Mouse (Mus musculus) forebrain, embryonic 11.5 days (tissue): ENCODE measurements around the gene Rrp36. TPM values are rescaled to one million over a fixed set of nuclear protein-coding genes. Genes with fewer than 3 reads are reported as not detected.
A peak's percentile ranks its signal among the peaks of the same experiment; 100 is the strongest.

Source experiments
- ATAC-seq: fragments of 200-750 bp; cut with Nextera tagmentation; replicated peaks from 2 replicates; pipeline ENCODE4 v1.8.0; 2017; ENCODE audit warnings: moderate TSS enrichment; ENCODE audit not compliant: low FRiP score
- DNase-seq: peaks from one replicate; pipeline ENCODE4 v3.0.0-alpha.2; 2017; ENCODE audit warnings: low spot score
- H3K27ac ChIP-seq: fragments of 300-500 bp; sonication (generic); 2 replicates; pipeline ENCODE4 v1.5.1; 2014; ENCODE audit warnings: low read depth, low read length
- H3K27me3 ChIP-seq: fragments of 300-500 bp; sonication (generic); 2 replicates; pipeline ENCODE4 v1.6.1; 2014; ENCODE audit warnings: mild to moderate bottlenecking, low read length, mixed read lengths; ENCODE audit not compliant: control insufficient read depth, insufficient read depth
- H3K36me3 ChIP-seq: fragments of 300-500 bp; sonication (generic); 2 replicates; pipeline ENCODE4 v1.6.1; 2014; ENCODE audit warnings: mild to moderate bottlenecking, low read length, moderate library complexity, mixed read lengths; ENCODE audit not compliant: control insufficient read depth, insufficient read depth
- H3K4me1 ChIP-seq: fragments of 300-500 bp; sonication (generic); replicated peaks from 2 replicates; pipeline ENCODE4 v1.6.1; 2014; ENCODE audit warnings: low read length, mixed read lengths; ENCODE audit not compliant: control insufficient read depth, insufficient read depth
- H3K4me2 ChIP-seq: fragments of 300-500 bp; sonication (generic); 2 replicates; pipeline ENCODE4 v1.6.1; 2014; ENCODE audit warnings: low read depth, mild to moderate bottlenecking, low read length, moderate library complexity, mixed read lengths; ENCODE audit not compliant: severe bottlenecking
- H3K4me3 ChIP-seq: fragments of 300-500 bp; sonication (generic); 2 replicates; pipeline ENCODE4 v1.5.1; 2014; ENCODE audit warnings: low read depth, low read length
- H3K9ac ChIP-seq: fragments of 300-500 bp; sonication (generic); 2 replicates; pipeline ENCODE4 v1.6.1; 2014; ENCODE audit warnings: low read length
- H3K9me3 ChIP-seq: fragments of 300-500 bp; sonication (generic); 2 replicates; pipeline ENCODE4 v1.6.1; 2016; ENCODE audit warnings: low read length, mixed read lengths; ENCODE audit not compliant: control insufficient read depth
- WGBS: fragments of 180-500 bp; shearing (Covaris S2); extraction: QIAGEN DNeasy Blood & Tissue Kit; methylation state at CpG from one replicate; pipeline ENCODE4 v1.1.7; 2014; 5-methylcytosine and 5-hydroxymethylcytosine counted together
- polyA plus RNA-seq: library from polyadenylated mRNA; unstranded; fragments of >200 nt; fragmentation: Nextera tagmentation; extraction: Ambion mirVana; gene quantifications from 2 replicates; pipeline ENCODE4 v1.2.1, GENCODE M21; 2014

Rrp36 gene
- polyA plus RNA-seq = 61.0 and 64.1 TPM in 2 replicates

DNA sequence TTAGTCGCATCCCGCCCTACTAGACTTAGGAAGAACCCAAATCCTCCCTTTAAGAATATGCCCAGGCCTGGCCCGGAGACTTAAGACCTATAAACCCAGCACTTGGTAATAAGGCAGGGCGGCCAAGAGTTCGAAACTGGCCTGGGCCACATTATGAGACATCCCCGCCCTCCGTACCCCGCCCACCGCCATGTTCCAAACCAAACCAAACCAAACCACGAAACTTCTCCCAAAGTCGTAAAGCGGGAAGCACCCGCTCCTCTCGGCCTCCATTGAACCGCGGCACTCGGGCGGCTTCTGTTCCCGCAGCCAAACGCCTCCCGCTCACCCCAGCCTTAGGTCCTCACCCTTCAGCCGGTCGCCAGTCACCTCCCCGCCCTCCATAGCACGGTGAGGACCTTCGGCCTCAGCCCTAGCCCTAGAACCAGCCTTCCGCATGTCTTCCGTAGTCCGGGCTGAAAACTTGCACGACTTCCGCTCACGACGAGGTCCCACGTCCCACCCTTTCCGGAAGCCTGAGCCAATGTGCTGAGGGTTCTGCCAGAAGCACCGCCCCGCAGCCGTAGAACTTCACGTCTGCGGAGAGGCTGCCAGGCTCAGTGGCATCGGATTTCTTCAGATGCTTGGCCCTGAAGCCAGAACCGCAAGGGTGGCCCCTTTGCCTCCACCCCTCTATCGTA is at the start of gene Rrp36:
Gene Rrp36, minus strand, starts transcription at position 503 of the 680 bp plus-strand sequence.
- Histone ChIP-seq H3K4me1 (peaks cover 6% of the 10 kb centered on the region), H3K27ac (peak within 1 kb of the TSS; percentile 57), H3K4me3 (peak within 1 kb of the TSS; percentile 80), H3K4me2 (peak within 1 kb of the TSS; percentile 73), H3K36me3 (peaks cover 13% of the 10 kb centered on the region), H3K27me3 (no peaks in the 10 kb centered on the region), H3K9me3 (no peaks in the 10 kb centered on the region), H3K9ac (peak within 1 kb of the TSS; percentile 78)
- DNase-seq (peak; percentile 93), ATAC-seq (peak; percentile 89)
- 1% methylated on average over 43 of the region's 43 CpGs for WGBS

DNA sequence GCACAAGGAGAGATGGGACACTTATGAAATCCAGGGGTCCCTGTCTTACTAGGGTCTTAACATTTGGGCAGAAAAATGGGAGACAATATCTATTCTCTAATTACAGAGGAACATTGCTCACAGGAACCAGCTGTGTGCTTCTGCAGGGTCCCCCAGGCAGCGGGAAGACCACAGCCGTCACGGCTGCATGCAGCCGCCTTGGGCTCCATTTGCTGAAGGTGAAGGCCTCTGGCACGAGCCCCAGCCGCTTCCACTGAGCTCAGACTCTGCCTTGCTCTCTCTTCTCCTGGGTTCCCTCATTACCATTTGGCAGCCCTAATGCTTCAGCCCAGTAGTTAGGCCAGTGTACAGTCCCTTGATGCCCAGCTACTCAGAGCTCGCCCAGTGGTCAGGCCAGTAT is 46.9 kb upstream of the Rrp36 start:
- no peak overlapping the region for H3K4me2 ChIP-seq
- DNase-seq (no peak), ATAC-seq (no peak)
- no peaks in the 10 kb centered on the region for H3K27me3 ChIP-seq
- no peak overlapping the region for H3K4me3 ChIP-seq
- H3K27ac ChIP-seq = no peak overlapping the region
- WGBS = 88% methylated on average over 7 of the region's 7 CpGs
- no peak overlapping the region for H3K9ac ChIP-seq
- no peaks in the 10 kb centered on the region; the same call in 1 of the 2 replicates for H3K36me3 ChIP-seq
- H3K9me3 ChIP-seq = no peaks in the 10 kb centered on the region
- no peaks in the 10 kb centered on the region for H3K4me1 ChIP-seq

DNA sequence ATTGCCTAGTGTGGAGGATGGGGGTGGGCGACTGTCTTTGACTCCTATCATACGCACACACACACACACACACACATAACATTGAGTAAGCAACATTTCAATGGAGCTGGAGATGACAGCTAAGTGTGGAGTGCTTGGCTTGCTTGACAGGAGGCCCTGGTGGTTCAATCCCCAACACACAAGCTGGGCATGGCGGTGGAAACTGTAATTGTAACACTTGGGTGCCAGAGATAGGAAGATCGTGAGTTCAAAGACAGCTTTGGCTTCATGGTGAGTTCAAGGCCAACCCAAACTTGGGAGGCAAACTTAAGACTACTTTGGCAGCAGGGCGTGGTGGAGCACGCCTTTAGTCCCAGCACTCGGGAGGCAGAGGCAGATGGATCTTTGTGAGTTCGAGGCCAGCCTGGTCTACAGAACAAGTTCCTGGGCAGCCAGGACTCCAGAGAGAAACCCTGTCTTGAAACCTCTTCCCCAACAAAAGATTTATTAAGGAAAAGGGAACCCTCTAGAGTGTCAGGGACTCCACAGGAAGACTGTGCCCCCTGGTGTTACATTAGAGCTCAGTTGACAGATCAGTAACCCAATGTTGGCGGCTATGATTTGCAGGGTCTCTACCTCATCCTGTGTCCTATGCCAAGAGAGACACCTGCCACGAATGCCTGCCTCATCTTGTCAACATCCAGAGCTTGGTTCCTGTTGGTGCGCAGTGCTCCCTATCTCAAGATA is 40.8 kb upstream of the Rrp36 start:
- Histone ChIP-seq H3K27me3 (no peaks in the 10 kb centered on the region), H3K4me2 (no peak overlapping the region), H3K27ac (no peak overlapping the region), H3K9me3 (no peaks in the 10 kb centered on the region), H3K4me1 (peaks cover 9% of the 10 kb centered on the region), H3K36me3 (no peaks in the 10 kb centered on the region; the same call in 1 of the 2 replicates), H3K4me3 (no peak overlapping the region), H3K9ac (no peak overlapping the region)
- DNase-seq (no peak), ATAC-seq (no peak)
- 93% methylated on average over 11 of the region's 11 CpGs for WGBS

DNA sequence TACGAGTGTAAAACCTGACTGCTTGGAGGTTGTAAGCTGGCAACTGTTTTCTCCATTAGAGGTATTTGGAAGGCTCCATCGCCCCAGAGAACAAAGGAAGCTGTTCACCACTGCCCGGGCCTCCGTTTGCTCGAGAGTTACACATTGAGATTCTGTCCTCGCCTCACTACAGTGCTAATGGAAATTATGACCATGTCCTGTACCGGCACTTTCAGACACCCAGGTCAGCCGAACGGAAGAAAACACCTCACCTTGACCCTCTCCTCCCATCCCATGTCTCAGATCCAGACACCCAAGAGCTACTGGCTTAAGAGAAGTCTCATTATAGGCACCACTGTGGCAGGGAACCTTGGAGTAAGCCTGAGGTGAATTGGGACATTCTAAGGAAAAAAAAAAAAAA is 39.7 kb upstream of the Rrp36 start:
- no peak overlapping the region for H3K27ac ChIP-seq
- peaks cover 9% of the 10 kb centered on the region for H3K4me1 ChIP-seq
- no peak overlapping the region for H3K9ac ChIP-seq
- DNase-seq = no peak
- no peaks in the 10 kb centered on the region; the same call in 1 of the 2 replicates for H3K36me3 ChIP-seq
- no peak overlapping the region for H3K4me2 ChIP-seq
- no peaks in the 10 kb centered on the region for H3K9me3 ChIP-seq
- no peak for ATAC-seq
- whole genome bisulfite sequencing = 92% methylated on average over 9 of the region's 9 CpGs
- no peaks in the 10 kb centered on the region for H3K27me3 ChIP-seq
- H3K4me3 ChIP-seq = no peak overlapping the region

DNA sequence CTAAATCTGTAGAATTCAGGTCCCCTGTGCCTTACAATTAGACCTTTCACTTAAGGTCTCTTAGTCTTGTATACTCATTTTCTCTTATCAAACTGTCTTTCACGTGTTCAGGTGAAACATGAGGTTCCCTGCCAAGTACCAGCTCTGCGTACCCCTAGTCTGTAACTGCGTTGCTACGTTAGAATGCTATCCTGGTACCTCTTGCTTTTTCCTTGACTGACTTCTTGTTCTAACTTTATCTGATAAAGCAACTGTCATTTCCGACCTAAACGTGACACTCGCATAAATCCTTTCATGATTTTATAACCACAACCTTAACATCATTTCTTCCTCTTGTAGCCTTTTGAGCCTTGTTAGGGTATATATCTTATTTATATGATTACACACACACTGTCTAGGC is 38.3 kb upstream of the Rrp36 start:
- Histone ChIP-seq H3K4me3 (peak overlapping the region; percentile 98), H3K9ac (peak overlapping the region; percentile 83), H3K4me2 (peak overlapping the region; percentile 100), H3K36me3 (no peaks in the 10 kb centered on the region; the same call in 1 of the 2 replicates), H3K4me1 (peaks cover 9% of the 10 kb centered on the region), H3K27ac (no peak overlapping the region), H3K27me3 (no peaks in the 10 kb centered on the region), H3K9me3 (no peaks in the 10 kb centered on the region)
- 83% methylated on average over 7 of the region's 7 CpGs for WGBS
- no peak for DNase-seq
- ATAC-seq = no peak

DNA sequence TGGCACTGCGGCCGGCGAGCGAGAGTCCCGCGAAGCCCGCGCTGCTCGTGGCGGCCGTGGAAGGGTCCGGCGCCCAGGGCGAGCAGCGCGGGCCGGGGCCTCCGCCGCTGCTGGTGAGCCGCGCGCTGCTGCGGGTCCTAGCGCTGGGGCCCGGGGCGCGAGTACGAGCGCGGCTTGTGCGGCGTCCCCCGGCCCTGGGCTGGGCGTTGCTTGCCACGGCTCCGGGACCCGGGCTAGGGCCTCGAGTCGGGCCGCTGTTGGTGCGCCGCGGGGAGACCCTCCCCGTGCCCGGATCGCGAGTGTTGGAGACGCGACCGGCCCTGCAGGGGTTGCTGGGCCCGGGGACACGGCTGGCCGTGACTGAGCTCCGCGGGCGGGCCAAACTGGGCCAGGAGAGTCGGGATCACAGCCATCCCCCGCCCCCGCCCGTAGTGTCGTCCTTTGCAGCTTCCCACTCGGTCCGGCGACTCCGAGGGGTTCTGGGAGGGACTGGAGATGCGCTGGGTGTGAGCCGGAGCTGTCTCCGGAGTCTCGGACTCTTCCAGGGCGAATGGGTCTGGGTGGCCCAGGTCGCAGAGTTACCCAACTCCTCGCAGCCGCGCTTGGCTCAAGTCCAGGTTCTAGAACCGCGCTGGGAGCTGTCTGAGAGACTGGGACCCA is 37.6 kb upstream of the Rrp36 start:
- WGBS = under 1% methylated on average over 74 of the region's 76 CpGs
- H3K4me2 ChIP-seq = peak overlapping the region; percentile 100
- H3K36me3 ChIP-seq = no peaks in the 10 kb centered on the region; the same call in 1 of the 2 replicates
- H3K9me3 ChIP-seq = no peaks in the 10 kb centered on the region
- H3K9ac ChIP-seq = peak overlapping the region; percentile 83
- ATAC-seq = peak; percentile 59
- DNase-seq = peak; percentile 66
- H3K4me3 ChIP-seq = peak overlapping the region; percentile 98
- H3K4me1 ChIP-seq = peaks cover 9% of the 10 kb centered on the region
- H3K27me3 ChIP-seq = no peaks in the 10 kb centered on the region
- no peak overlapping the region for H3K27ac ChIP-seq

DNA sequence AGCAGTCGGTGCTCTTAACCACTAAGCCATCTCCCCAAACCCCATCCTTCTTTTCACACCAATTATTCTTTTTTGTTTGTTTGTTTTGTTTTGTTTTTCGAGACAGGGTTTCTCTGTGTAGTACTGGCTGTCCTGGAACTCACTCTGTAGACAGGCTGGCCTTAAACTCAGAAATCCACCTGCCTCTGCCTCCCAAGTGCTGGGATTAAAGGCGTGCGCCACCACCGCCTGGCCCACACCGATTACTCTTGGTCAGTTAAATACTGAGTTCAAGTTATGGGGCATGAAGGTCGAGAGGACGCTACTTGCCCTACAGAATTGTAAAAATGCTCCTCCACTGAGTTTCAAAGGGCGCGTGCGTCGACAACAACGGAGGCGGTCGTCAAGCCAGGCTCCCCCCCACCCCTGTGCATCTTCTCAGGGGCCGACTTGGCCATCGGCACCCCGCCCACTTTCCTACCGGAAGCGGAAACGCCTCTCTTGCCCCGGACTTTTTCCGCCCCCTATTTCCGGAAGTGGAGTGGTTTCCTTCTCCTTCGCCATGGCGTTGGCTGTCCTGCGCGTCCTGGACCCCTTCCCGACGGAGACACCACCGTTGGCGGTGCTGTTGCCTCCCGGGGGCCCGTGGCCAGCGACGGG is 36.9 kb upstream of the Rrp36 start, which contains the start of gene Pex6:
Gene Pex6, plus strand, starts transcription at position 505 of the 639 bp plus-strand sequence.
- H3K9ac ChIP-seq = peak within 1 kb of the TSS; percentile 83
- H3K27me3 ChIP-seq = no peaks in the 10 kb centered on the region
- peak within 1 kb of the TSS; percentile 100 for H3K4me2 ChIP-seq
- peak; percentile 85 for ATAC-seq
- peak; percentile 93 for DNase-seq
- peaks cover 9% of the 10 kb centered on the region for H3K4me1 ChIP-seq
- H3K27ac ChIP-seq = no peak within 1 kb of the TSS
- peak within 1 kb of the TSS; percentile 98 for H3K4me3 ChIP-seq
- WGBS = 11% methylated on average over 36 of the region's 36 CpGs
- H3K36me3 ChIP-seq = no peaks in the 10 kb centered on the region; the same call in 1 of the 2 replicates
- no peaks in the 10 kb centered on the region for H3K9me3 ChIP-seq

DNA sequence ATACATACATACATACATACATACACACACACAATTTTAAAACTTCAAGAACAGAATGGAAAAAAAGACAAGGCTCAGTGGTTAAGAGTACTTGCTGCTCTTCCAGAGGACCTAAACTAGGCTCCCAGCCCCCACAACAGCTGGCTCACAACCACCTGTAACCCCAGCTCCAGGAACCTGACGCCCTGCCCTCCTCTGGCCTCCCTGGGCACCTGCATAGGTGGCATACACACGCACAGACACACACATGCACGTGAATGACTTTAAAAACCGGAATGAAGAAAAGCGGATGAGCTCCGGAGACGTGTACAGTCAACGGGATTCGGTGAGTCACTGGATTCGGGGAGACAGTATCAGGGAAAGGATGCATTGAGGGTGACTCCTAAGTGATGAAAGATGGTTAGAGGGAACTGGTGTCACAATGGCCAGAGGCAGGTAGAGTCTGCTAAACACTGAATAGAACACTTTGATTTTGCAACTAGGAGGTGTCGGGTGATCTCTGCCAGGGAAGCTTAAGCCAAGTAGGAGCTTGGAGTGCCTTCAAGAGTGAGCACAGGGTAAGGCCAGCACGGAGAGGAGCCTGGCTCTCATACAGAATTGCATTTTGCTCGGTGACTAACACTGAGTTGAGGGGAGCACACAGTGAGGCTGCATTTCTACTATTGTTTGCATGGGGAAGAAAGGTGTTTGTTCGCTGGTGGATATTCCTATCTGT is 32.4 kb upstream of the Rrp36 start:
- H3K27me3 ChIP-seq = no peaks in the 10 kb centered on the region
- no peak overlapping the region for H3K4me3 ChIP-seq
- ATAC-seq = no peak
- H3K9ac ChIP-seq = no peak overlapping the region
- H3K4me2 ChIP-seq = no peak overlapping the region
- H3K36me3 ChIP-seq = no peaks in the 10 kb centered on the region
- H3K4me1 ChIP-seq = peaks cover 21% of the 10 kb centered on the region
- 92% methylated on average over 14 of the region's 14 CpGs for WGBS
- H3K27ac ChIP-seq = no peak overlapping the region
- DNase-seq = no peak
- no peaks in the 10 kb centered on the region for H3K9me3 ChIP-seq
